Mouse (Mus musculus) cerebellum, adult 2 months (tissue): ENCODE results near the gene Lman2. TPM values are rescaled to one million over a fixed set of nuclear protein-coding genes. Genes with fewer than 3 reads are reported as not detected.
A peak's percentile ranks its signal among the peaks of the same experiment; 100 is the strongest.

Experiments used
- DNase-seq, 2 experiments: peaks; one replicate each; pipeline ENCODE4 v3.0.0; 2021
- H3K27ac ChIP-seq: fragments of 200-500 bp; 2 replicates; pipeline ENCODE4 v1.5.1; 2012; ENCODE audit warnings: low read length, control low read depth, inconsistent platforms; ENCODE audit not compliant: insufficient read depth
- H3K27me3 ChIP-seq: fragments of 200-500 bp; 2 replicates; pipeline ENCODE4 v1.6.1; 2012; ENCODE audit warnings: inconsistent platforms, mild to moderate bottlenecking, low read length, moderate library complexity; ENCODE audit not compliant: control insufficient read depth, insufficient read depth
- H3K4me1 ChIP-seq: fragments of 200-500 bp; 2 replicates; pipeline ENCODE4 v1.6.1; 2011; ENCODE audit warnings: low read length; ENCODE audit not compliant: control insufficient read depth, insufficient read depth
- H3K4me3 ChIP-seq: fragments of 200-500 bp; replicated peaks from 2 replicates; pipeline ENCODE3; 2011; ENCODE audit warnings: mild to moderate bottlenecking, low read depth, low read length, control low read depth; ENCODE audit not compliant: insufficient read depth
- CTCF ChIP-seq: fragments of 200-500 bp; IDR thresholded peaks from 2 replicates; pipeline ENCODE4 v1.5.1; 2011; ENCODE audit warnings: low read depth, mild to moderate bottlenecking, control low read depth, low read length, moderate library complexity, borderline replicate concordance; ENCODE audit not compliant: insufficient read depth
- POLR2A ChIP-seq: fragments of 200-500 bp; IDR thresholded peaks from 2 replicates; pipeline ENCODE4 v1.6.1; 2011; ENCODE audit warnings: low read length, control low read depth, borderline replicate concordance; ENCODE audit not compliant: insufficient read depth
- WGBS: fragments of 180-500 bp; shearing (Covaris S2); methylation state at CpG from one replicate; pipeline ENCODE4 v1.1.7; 2018; 5-methylcytosine and 5-hydroxymethylcytosine counted together
- polyA plus RNA-seq: library from polyadenylated mRNA; depleted of rRNA; stranded (reverse); fragments of >200 nt; gene quantifications from 2 replicates; pipeline ENCODE4 v1.2.3, GENCODE M21; 2012

The Lman2 gene
- polyA plus RNA-seq, 1 experiment, result 65.1 TPM

DNA sequence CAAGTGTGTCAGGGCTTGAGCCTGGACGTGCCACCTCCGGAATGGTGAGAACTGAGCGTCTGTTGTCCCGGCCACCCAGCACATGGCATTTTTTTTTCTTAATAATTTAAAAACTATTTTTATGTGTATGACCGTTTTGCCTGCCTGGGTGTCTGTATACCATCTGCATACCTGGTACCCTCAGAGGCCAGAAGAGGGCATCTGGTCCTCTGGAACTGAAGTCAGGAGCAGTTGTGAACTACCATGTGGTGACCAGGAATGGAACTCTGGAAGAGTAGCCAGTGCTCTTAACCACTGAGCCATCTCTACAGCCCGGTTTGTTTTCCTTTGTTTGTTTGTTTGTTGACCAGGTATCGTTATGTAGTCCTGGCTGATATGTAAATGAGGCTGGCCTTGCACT is 5.8 kb upstream of the Lman2 start:
- DNase-seq, result no peak
- no peaks in the 10 kb centered on the region for H3K4me1 ChIP-seq
- TF ChIP-seq CTCF (no peak), POLR2A (no peak)
- no peak overlapping the region for H3K27ac ChIP-seq
- no peak overlapping the region for H3K4me3 ChIP-seq
- H3K27me3 ChIP-seq, result no peaks in the 10 kb centered on the region
- WGBS, result 78% methylated on average over 7 of the region's 7 CpGs

DNA sequence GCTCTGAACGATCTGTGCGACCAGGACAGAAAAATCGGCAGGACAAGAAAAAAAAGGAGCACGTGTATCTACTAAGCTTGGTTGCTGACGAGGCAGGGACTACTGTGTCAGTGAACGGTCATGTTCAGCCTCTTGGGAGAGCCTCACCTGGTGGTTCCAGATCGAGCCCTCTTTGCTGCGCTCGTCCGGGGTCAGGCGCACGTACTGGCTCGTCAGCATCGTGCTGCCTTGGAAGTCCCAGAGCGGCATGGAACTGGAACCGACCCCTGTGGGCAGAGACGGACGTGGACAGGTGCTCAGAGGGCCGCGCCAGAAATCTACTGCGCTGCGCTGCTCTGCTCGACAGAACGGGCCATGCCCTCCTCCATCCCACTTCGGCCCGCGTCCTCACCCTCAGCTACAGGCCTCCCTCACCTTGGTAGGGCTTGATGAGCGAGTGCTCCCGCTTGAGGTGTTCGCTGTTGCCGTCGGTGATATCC is 570 bp downstream of the Lman2 start:
- DNase-seq, result no peak
- Histone ChIP-seq H3K27ac (peak overlapping the region; percentile 60), H3K4me1 (peaks cover 5% of the 10 kb centered on the region), H3K4me3 (peak overlapping the region; percentile 91), H3K27me3 (no peaks in the 10 kb centered on the region)
- 1% methylated on average over 32 of the region's 32 CpGs for WGBS
- no peak for TF ChIP-seq POLR2A
- no peak for TF ChIP-seq CTCF

DNA sequence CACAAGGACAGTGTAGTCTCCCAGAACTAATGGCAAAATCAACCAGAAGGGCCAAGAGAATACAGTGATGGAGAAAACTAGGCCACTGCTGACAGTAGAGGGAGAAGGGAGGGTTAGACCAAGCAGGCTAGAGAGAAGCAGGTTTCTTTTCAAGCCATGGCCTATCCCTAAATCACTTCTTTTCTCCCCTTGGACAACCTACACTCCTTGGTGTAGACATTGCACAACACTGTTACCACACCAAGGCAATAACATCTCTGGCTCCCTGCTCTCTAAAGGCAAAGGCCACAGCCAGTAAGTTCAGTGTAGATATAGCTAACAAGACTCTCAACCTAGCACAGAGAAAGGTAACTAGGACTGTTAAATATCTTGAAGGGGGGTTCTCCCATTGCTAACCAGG is 1.4 kb downstream of the Lman2 start:
- H3K27me3 ChIP-seq, result no peaks in the 10 kb centered on the region
- peaks cover 5% of the 10 kb centered on the region for H3K4me1 ChIP-seq
- H3K27ac ChIP-seq, result no peak overlapping the region
- TF ChIP-seq CTCF, result no peak
- TF ChIP-seq POLR2A, result no peak
- no peak for DNase-seq
- no peak overlapping the region for H3K4me3 ChIP-seq

DNA sequence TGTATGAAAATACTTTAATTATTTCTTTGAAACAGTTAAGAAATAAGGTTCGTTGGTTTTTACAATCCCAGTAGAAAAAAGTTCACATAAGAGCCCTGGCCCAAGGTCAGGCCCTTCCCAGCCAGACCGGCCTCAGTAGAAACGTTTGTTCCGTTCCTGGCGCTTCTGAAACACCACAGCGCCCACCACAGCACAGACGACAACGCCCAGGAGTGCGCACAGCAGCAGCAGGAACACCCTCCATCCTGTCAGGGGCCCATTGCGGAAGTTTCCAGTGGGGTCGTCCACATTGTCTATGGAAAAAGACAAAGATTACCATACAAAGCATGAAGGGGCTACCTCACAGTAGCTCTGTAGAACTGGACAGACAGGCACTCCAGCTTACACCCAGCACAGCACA is 15.8 kb downstream of the Lman2 start:
- no peak overlapping the region for H3K27ac ChIP-seq
- no peaks in the 10 kb centered on the region for H3K4me1 ChIP-seq
- no peaks in the 10 kb centered on the region for H3K27me3 ChIP-seq
- no peak overlapping the region for H3K4me3 ChIP-seq
- WGBS, result 80% methylated on average over 11 of the region's 11 CpGs
- DNase-seq, result no peak
- no peak for TF ChIP-seq CTCF
- TF ChIP-seq POLR2A, result no peak

DNA sequence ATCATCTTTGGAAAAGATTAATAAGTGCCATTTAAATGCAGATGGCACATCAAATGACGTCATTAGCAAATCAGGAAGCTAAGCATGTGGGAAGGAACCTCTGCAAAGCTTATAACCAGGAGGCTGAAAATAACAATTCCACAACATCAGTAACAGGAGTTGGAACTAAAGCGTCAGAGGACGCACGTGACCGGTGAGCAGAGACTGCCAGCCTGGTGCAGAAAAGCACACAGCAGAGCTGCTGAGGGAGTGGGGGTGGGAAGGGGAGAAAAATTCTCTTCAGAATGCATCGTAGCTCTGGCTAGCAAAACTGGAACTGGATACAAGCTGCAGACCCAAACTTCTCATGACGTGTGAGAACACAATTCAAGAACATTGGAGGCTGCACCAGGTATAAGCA is 18.3 kb downstream of the Lman2 start:
- Histone ChIP-seq H3K4me3 (no peak overlapping the region), H3K4me1 (no peaks in the 10 kb centered on the region), H3K27me3 (no peaks in the 10 kb centered on the region), H3K27ac (no peak overlapping the region)
- WGBS, result 89% methylated on average over 7 of the region's 7 CpGs
- no peak for DNase-seq
- TF ChIP-seq POLR2A (no peak), CTCF (no peak)

DNA sequence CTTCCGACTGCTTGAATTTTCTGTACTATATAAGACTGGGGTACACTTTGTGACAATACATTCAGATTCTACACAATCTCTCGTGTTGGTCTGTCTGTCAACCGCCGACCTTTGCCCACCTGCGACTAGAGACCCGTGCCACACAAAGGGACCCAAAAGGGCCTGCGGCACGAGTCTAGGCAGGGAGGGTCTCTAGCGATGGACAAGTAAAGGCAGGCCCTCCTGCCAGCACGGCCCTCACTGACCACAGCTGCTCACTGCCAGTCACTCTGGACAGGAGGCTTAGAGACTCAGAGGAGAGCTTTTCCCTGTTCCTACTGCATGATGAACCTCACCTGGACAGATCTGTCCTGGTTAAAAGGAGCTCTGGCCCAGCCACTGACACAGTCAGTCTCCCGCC is 20.1 kb downstream of the Lman2 start:
- no peaks in the 10 kb centered on the region for H3K27me3 ChIP-seq
- no peak for DNase-seq
- no peak overlapping the region for H3K27ac ChIP-seq
- H3K4me3 ChIP-seq, result no peak overlapping the region
- TF ChIP-seq CTCF, result no peak
- TF ChIP-seq POLR2A, result no peak
- WGBS, result 45% methylated on average over 11 of the region's 11 CpGs
- H3K4me1 ChIP-seq, result peaks cover 3% of the 10 kb centered on the region; the same call in 1 of the 2 replicates

DNA sequence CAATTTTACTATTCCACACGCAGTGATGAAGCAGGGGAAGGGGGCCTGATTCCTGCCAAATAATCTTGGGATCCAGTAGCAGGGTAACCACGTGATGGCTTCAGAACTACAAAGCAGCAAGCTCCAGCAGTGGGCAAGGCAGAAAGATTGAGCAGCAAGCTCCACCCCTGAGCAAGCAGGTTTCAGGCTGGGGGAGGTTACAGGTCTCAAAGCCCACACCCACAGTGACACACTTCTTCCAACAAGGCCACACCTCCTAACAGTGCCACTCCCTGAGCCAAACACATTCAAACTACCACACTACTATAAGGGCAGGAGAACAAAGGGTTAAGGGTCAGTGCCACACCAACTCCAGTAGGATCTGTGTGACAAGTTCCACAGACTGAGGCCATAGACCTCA is 23.3 kb downstream of the Lman2 start:
- Histone ChIP-seq H3K4me3 (no peak overlapping the region), H3K4me1 (peaks cover 3% of the 10 kb centered on the region; the same call in 1 of the 2 replicates), H3K27me3 (no peaks in the 10 kb centered on the region), H3K27ac (no peak overlapping the region)
- TF ChIP-seq POLR2A (no peak), CTCF (no peak)
- DNase-seq, result no peak
- WGBS, result 9% methylated on average over 2 of the region's 2 CpGs

DNA sequence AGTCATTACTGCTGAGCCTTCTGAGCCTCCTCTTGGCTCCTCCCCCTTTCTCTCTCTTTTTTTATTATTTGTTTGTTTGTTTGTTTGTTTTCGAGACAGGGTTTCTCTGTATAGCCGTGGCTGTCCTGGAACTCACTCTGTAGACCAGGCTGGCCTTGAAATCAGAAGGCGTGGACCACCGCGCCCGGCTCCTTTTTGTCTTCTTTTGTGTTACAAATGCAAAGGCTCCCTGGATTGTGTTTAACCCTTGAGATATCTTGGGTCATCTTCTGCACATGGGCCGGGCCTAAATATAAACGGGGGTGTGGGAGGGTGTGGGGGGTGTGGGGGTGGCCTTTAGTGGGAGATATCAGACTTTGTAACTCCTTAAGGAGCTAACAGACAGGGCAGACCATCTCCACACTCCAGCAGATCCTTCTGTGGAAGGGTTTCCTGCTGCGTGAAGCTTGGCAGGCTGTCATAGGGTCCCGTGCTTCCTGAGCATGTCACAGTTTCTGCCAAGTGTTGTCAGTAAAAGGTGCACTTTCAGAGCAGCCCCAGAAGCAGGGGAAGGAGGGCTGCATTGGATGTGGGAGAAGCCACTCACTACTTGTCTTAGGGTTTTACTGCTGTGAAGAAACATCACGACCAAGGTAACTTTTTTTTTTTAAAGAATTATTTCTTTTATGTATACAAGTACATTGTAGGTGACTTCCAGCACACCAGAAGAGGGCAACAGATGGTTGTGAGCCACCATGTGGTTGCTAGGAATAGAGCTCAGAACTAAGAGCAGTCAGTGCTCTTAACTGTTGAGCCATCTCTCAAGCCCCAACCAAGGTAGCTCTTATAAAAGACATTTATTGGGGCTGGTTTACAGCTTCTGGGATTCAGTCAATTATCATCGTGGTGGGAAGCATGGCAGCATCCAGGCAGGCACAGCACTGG is 24.2 kb downstream of the Lman2 start:
- DNase-seq, result no peak
- H3K4me3 ChIP-seq, result no peak overlapping the region
- 25% methylated on average over 12 of the region's 12 CpGs for WGBS
- peaks cover 3% of the 10 kb centered on the region; the same call in 1 of the 2 replicates for H3K4me1 ChIP-seq
- H3K27ac ChIP-seq, result no peak overlapping the region
- no peaks in the 10 kb centered on the region for H3K27me3 ChIP-seq
- TF ChIP-seq CTCF, result no peak
- TF ChIP-seq POLR2A, result no peak
